ENCODE assay signal across 15 mouse cellular contexts in genomic region chr5:19999912-20000311, GRCm38 (mm10).
"Had no signal": no experiment of that assay in that cellular context is flagged by ENCODE, and none has a peak within 500 bp of the region (broad histone marks: within the 10 kb centered on the region; RNA-seq: fewer than 3 reads in every experiment).

No protein-coding gene starts in this region.

- H3K27ac ChIP-seq: neural tube, embryonic 13.5 days; neural tube, embryonic 15.5 days; stomach, embryonic 15.5 days; stomach, postnatal 0 days had no signal

- H3K36me3 ChIP-seq: neural tube, embryonic 13.5 days; neural tube, embryonic 15.5 days; stomach, embryonic 15.5 days had no signal

- H3K9ac ChIP-seq: neural tube, embryonic 13.5 days; neural tube, embryonic 15.5 days; stomach, embryonic 15.5 days had no signal

- H3K4me3 ChIP-seq: neural tube, embryonic 13.5 days; neural tube, embryonic 15.5 days; stomach, embryonic 15.5 days had no signal

- H3K4me2 ChIP-seq: neural tube, embryonic 13.5 days; neural tube, embryonic 15.5 days; stomach, embryonic 15.5 days had no signal

- H3K9me3 ChIP-seq: neural tube, embryonic 13.5 days; neural tube, embryonic 15.5 days; stomach, embryonic 15.5 days had no signal

- H3K4me1 ChIP-seq: stomach, embryonic 15.5 days had no signal

- H3K27me3 ChIP-seq: neural tube, embryonic 13.5 days; neural tube, embryonic 15.5 days; stomach, embryonic 15.5 days had no signal

- DNase-seq: retina, postnatal 1 day; right cerebral cortex, postnatal 14 days; right cerebral cortex, postnatal 25 days; right cerebral cortex, postnatal 4 days; spleen, adult 18-20 months; thymus, adult 18-20 months; thymus, adult 2 months; thymus, postnatal 14 days; thymus, postnatal 25 days; thymus, postnatal 36 days; thymus, postnatal 4 days had no signal
